Mouse (Mus musculus) MEL (cell line): Measurements from ENCODE around the gene Tmem206. TPM values are rescaled to one million over a fixed set of nuclear protein-coding genes. Genes with fewer than 3 reads are reported as not detected.

ENCODE experiments used
- DNase-seq: peaks from one replicate; pipeline ENCODE4 v3.0.0; 2011; ENCODE audit warnings: low read depth, low spot score
- H3K27ac ChIP-seq: 2 replicates; pipeline ENCODE4 v1.5.1; 2012; ENCODE audit warnings: low read depth, mild to moderate bottlenecking, control low read depth, low read length, moderate library complexity; ENCODE audit not compliant: control insufficient read depth
- H3K27me3 ChIP-seq, 2 experiments: fragments of 150-350 bp in 1 of 2; sonication (generic) in 1 of 2; 2 replicates each; pipeline ENCODE4 v1.6.1; 2012; ENCODE audit warnings: low read length in 2 of 2, mild to moderate bottlenecking in 2 of 2, improper control_type of control experiment in 1 of 2, moderate library complexity in 1 of 2; ENCODE audit not compliant: insufficient read depth in 2 of 2, control insufficient read depth in 1 of 2
- H3K36me3 ChIP-seq, 2 experiments: 2 replicates each; pipeline ENCODE4 v1.6.1; 2012 to 2014; ENCODE audit warnings: low read length in 2 of 2, improper control_type of control experiment in 1 of 2, inconsistent platforms in 1 of 2, mild to moderate bottlenecking in 1 of 2; ENCODE audit not compliant: insufficient read depth in 2 of 2, control insufficient read depth in 1 of 2
- H3K4me1 ChIP-seq, 2 experiments: fragments of 150-350 bp in 1 of 2; sonication (generic) in 1 of 2; 2 replicates each; pipeline ENCODE4 v1.6.1; 2012; ENCODE audit warnings: low read length in 2 of 2, improper control_type of control experiment in 1 of 2, mild to moderate bottlenecking in 1 of 2; ENCODE audit not compliant: insufficient read depth in 2 of 2, control insufficient read depth in 1 of 2
- H3K4me3 ChIP-seq, 2 experiments: fragments of 150-350 bp in 1 of 2; sonication (generic) in 1 of 2; 2 replicates each; pipeline ENCODE4 v1.5.1; 2012; ENCODE audit warnings: low read depth in 2 of 2, low read length in 2 of 2, mild to moderate bottlenecking in 2 of 2, moderate library complexity in 2 of 2, control low read depth in 1 of 2, improper control_type of control experiment in 1 of 2; ENCODE audit not compliant: control insufficient read depth in 1 of 2, insufficient read depth in 1 of 2
- H3K79me2 ChIP-seq: 2 replicates; pipeline ENCODE4 v1.6.1; 2012; ENCODE audit warnings: mild to moderate bottlenecking, low read length, moderate library complexity; ENCODE audit not compliant: control insufficient read depth, poor library complexity, insufficient read depth
- H3K9ac ChIP-seq: 2 replicates; pipeline ENCODE4 v1.6.1; 2012; ENCODE audit warnings: low read depth, mild to moderate bottlenecking, control low read depth, low read length, moderate library complexity; ENCODE audit not compliant: control insufficient read depth, poor library complexity, severe bottlenecking
- H3K9me3 ChIP-seq: fragments of 150-350 bp; sonication (generic); replicated peaks from 2 replicates; pipeline ENCODE4 v1.6.1; 2012; ENCODE audit warnings: mild to moderate bottlenecking, low read length, improper control_type of control experiment, moderate library complexity; ENCODE audit not compliant: insufficient read depth
- BHLHE40 ChIP-seq: IDR thresholded peaks from 2 replicates; pipeline ENCODE4 v1.6.1; 2012; ENCODE audit warnings: low read depth, mild to moderate bottlenecking, inconsistent platforms, low read length, improper control_type of control experiment, borderline replicate concordance
- CHD1 ChIP-seq: IDR thresholded peaks from 2 replicates; pipeline ENCODE4 v1.6.1; 2012; ENCODE audit warnings: low read depth, mild to moderate bottlenecking, inconsistent platforms, low read length, improper control_type of control experiment
- CHD2 ChIP-seq: IDR thresholded peaks from 2 replicates; pipeline ENCODE4 v1.6.1; 2011; ENCODE audit warnings: low read length, improper control_type of control experiment
- E2F4 ChIP-seq: IDR thresholded peaks from 2 replicates; pipeline ENCODE4 v1.6.1; 2011; ENCODE audit warnings: low read depth, low read length, improper control_type of control experiment, borderline replicate concordance
- ELF1 ChIP-seq: IDR thresholded peaks from 2 replicates; pipeline ENCODE4 v1.6.1; 2014; ENCODE audit warnings: low read depth, mild to moderate bottlenecking, inconsistent platforms, low read length, improper control_type of control experiment, moderate library complexity
- ETS1 ChIP-seq: IDR thresholded peaks from 2 replicates; pipeline ENCODE4 v1.6.1; 2012; ENCODE audit warnings: low read depth, mild to moderate bottlenecking, inconsistent platforms, low read length, improper control_type of control experiment, moderate library complexity
- GABPA ChIP-seq: IDR thresholded peaks from 2 replicates; pipeline ENCODE4 v1.6.1; 2012; ENCODE audit warnings: low read depth, mild to moderate bottlenecking, inconsistent platforms, low read length, improper control_type of control experiment, moderate library complexity
- HCFC1 ChIP-seq: IDR thresholded peaks from 2 replicates; pipeline ENCODE4 v1.6.1; 2012; ENCODE audit warnings: low read depth, mild to moderate bottlenecking, inconsistent platforms, low read length, improper control_type of control experiment, moderate library complexity
- JUND ChIP-seq: IDR thresholded peaks from 2 replicates; pipeline ENCODE4 v1.6.1; 2011; ENCODE audit warnings: low read depth, mild to moderate bottlenecking, improper control_type of control experiment, low read length
- MAFK ChIP-seq: IDR thresholded peaks from 2 replicates; pipeline ENCODE4 v1.6.1; 2011; ENCODE audit warnings: low read depth, mild to moderate bottlenecking, low read length, improper control_type of control experiment, borderline replicate concordance
- MAZ ChIP-seq: IDR thresholded peaks from 2 replicates; pipeline ENCODE4 v1.6.1; 2012; ENCODE audit warnings: low read depth, mild to moderate bottlenecking, inconsistent platforms, low read length, improper control_type of control experiment
- MEF2A ChIP-seq: IDR thresholded peaks from 2 replicates; pipeline ENCODE4 v1.6.1; 2014; ENCODE audit warnings: low read depth, mild to moderate bottlenecking, inconsistent platforms, low read length, improper control_type of control experiment; ENCODE audit not compliant: poor library complexity, insufficient replicate concordance, severe bottlenecking; ENCODE audit errors: extremely low read depth
- MYB ChIP-seq: IDR thresholded peaks from 2 replicates; pipeline ENCODE4 v1.6.1; 2011; ENCODE audit warnings: mild to moderate bottlenecking, low read depth, low read length, improper control_type of control experiment
- MYC ChIP-seq: IDR thresholded peaks from 2 replicates; pipeline ENCODE4 v1.6.1; 2011; ENCODE audit warnings: low read depth, mild to moderate bottlenecking, low read length, improper control_type of control experiment, moderate library complexity
- NELFE ChIP-seq: IDR thresholded peaks from 2 replicates; pipeline ENCODE4 v1.6.1; 2011; ENCODE audit warnings: low read depth, low read length, improper control_type of control experiment
- NRF1 ChIP-seq: IDR thresholded peaks from 2 replicates; pipeline ENCODE4 v1.6.1; 2014; ENCODE audit warnings: low read depth, mild to moderate bottlenecking, inconsistent platforms, low read length, improper control_type of control experiment, moderate library complexity; ENCODE audit not compliant: poor library complexity, insufficient read depth, severe bottlenecking
- POLR2A ChIP-seq, 2 experiments: IDR thresholded peaks; 2 replicates each; pipeline ENCODE4 v1.6.1; 2011 to 2012; ENCODE audit warnings: low read length in 2 of 2, mild to moderate bottlenecking in 2 of 2, control low read depth in 1 of 2, improper control_type of control experiment in 1 of 2, low read depth in 1 of 2, moderate library complexity in 1 of 2; ENCODE audit not compliant: control insufficient read depth in 1 of 2, insufficient read depth in 1 of 2, poor library complexity in 1 of 2
- POLR2AphosphoS2 ChIP-seq: IDR thresholded peaks from 2 replicates; pipeline ENCODE4 v1.6.1; 2011; ENCODE audit warnings: low read length, improper control_type of control experiment
- POLR2AphosphoS5 ChIP-seq: IDR thresholded peaks from 2 replicates; pipeline ENCODE4 v1.6.1; 2012; ENCODE audit warnings: low read depth, borderline replicate concordance, mild to moderate bottlenecking, inconsistent platforms, low read length, moderate library complexity, mixed read lengths
- RAD21 ChIP-seq: IDR thresholded peaks from 2 replicates; pipeline ENCODE4 v1.6.1; 2011; ENCODE audit warnings: mild to moderate bottlenecking, low read depth, low read length, improper control_type of control experiment
- SIN3A ChIP-seq: IDR thresholded peaks from 2 replicates; pipeline ENCODE4 v1.6.1; 2012; ENCODE audit warnings: low read length, improper control_type of control experiment, inconsistent platforms
- SMC3 ChIP-seq: IDR thresholded peaks from 2 replicates; pipeline ENCODE4 v1.6.1; 2011; ENCODE audit warnings: low read depth, low read length, improper control_type of control experiment
- TCF12 ChIP-seq: IDR thresholded peaks from 2 replicates; pipeline ENCODE4 v1.6.1; 2014; ENCODE audit warnings: low read depth, mild to moderate bottlenecking, inconsistent platforms, low read length, improper control_type of control experiment, moderate library complexity
- UBTF ChIP-seq: IDR thresholded peaks from 2 replicates; pipeline ENCODE4 v1.6.1; 2012; ENCODE audit warnings: low read depth, mild to moderate bottlenecking, inconsistent platforms, low read length, improper control_type of control experiment, moderate library complexity, borderline replicate concordance; ENCODE audit not compliant: insufficient read depth
- USF1 ChIP-seq: IDR thresholded peaks from 2 replicates; pipeline ENCODE4 v1.6.1; 2014; ENCODE audit warnings: low read depth, mild to moderate bottlenecking, inconsistent platforms, low read length, improper control_type of control experiment, moderate library complexity
- ZC3H11A ChIP-seq: IDR thresholded peaks from 2 replicates; pipeline ENCODE4 v1.6.1; 2012; ENCODE audit warnings: low read depth, mild to moderate bottlenecking, inconsistent platforms, low read length, improper control_type of control experiment
- ZMIZ1 ChIP-seq: IDR thresholded peaks from 2 replicates; pipeline ENCODE4 v1.6.1; 2012; ENCODE audit warnings: low read depth, mild to moderate bottlenecking, inconsistent platforms, low read length, improper control_type of control experiment, moderate library complexity
- ZNF384 ChIP-seq: IDR thresholded peaks from 2 replicates; pipeline ENCODE4 v1.6.1; 2012; ENCODE audit warnings: low read depth, mild to moderate bottlenecking, inconsistent platforms, low read length, improper control_type of control experiment
- polyA plus RNA-seq, 2 experiments: library from polyadenylated mRNA; stranded (reverse) in 1 of 2; unstranded in 1 of 2; fragments of >175 nt in 1 of 2; fragments of >200 nt in 1 of 2; gene quantifications; 2 replicates each; pipeline versions ENCODE4 v1.2.1 to v1.2.4; 2012; ENCODE audit warnings: low replicate concordance in 2 of 2, low read depth in 1 of 2; ENCODE audit not compliant: insufficient read length in 2 of 2, insufficient read depth in 1 of 2, missing spikeins in 1 of 2
- total RNA-seq: library from RNA; depleted of rRNA; stranded (reverse); fragments of 300-350 nt; gene quantifications from 2 replicates; pipeline ENCODE4 v1.2.3, GENCODE M21; 2012

Gene Tmem206
- total and polyA plus RNA-seq, 3 experiments: 14.3 to 16.2 TPM; not detected in 1

- Histone ChIP-seq H3K27ac (no peak overlapping the region), H3K9ac (no peak overlapping the region), H3K36me3 (no peaks in the 10 kb centered on the region), H3K4me1 (no peaks in the 10 kb centered on the region), H3K9me3 (no peaks in the 10 kb centered on the region), H3K79me2 (no peaks in the 10 kb centered on the region), H3K27me3 (no peaks in the 10 kb centered on the region; a peak in 1 of 4 replicates), H3K4me3 (no peak overlapping the region)
- TF ChIP-seq POLR2AphosphoS5 (no peak), GABPA (no peak), MAZ (no peak), POLR2A (IDR thresholded peaks at IDR 0.05; ENCODE audit: control insufficient read depth in 1 of 2, insufficient read depth in 1 of 2, low read depth in 1 of 2, low read length in 2 of 2, poor library complexity in 1 of 2) (no peak), TCF12 (no peak), MYB (no peak), HCFC1 (no peak), UBTF (no peak), JUND (no peak), ZC3H11A (no peak), ZMIZ1 (no peak), MEF2A (no peak), ZNF384 (no peak)
- no peak for DNase-seq
These were observed 23.8 kb upstream of the Tmem206 start for GRCm38 (mm10) chr1:191301903-191302302.

- no peak for TF ChIP-seq TCF12
- no peak for TF ChIP-seq POLR2AphosphoS5
- TF ChIP-seq SIN3A: no peak
- TF ChIP-seq HCFC1: no peak
- no peak for TF ChIP-seq POLR2AphosphoS2
- TF ChIP-seq NELFE: no peak
- TF ChIP-seq ELF1: no peak
- TF ChIP-seq RAD21: no peak
- no peak for TF ChIP-seq CHD2
- no peak for TF ChIP-seq BHLHE40
- no peak for TF ChIP-seq MYC
- no peak for TF ChIP-seq MAFK
- no peak for TF ChIP-seq SMC3
- no peak for TF ChIP-seq E2F4
- no peak for TF ChIP-seq ETS1
- TF ChIP-seq USF1: no peak
- no peak for TF ChIP-seq NRF1
- TF ChIP-seq CHD1: no peak
- H3K9me3 ChIP-seq: no peaks in the 10 kb centered on the region
- no peak overlapping the region for H3K9ac ChIP-seq
- H3K36me3 ChIP-seq: no peaks in the 10 kb centered on the region
- H3K4me3 ChIP-seq: no peak overlapping the region
- no peaks in the 10 kb centered on the region for H3K4me1 ChIP-seq
- DNase-seq: no peak
- no peak overlapping the region for H3K27ac ChIP-seq
- H3K79me2 ChIP-seq: no peaks in the 10 kb centered on the region
- H3K27me3 ChIP-seq: no peaks in the 10 kb centered on the region; a peak in 1 of 4 replicates
These were observed 22.0 kb upstream of the Tmem206 start for GRCm38 (mm10) chr1:191303736-191304135.
